Mouse (Mus musculus) hindbrain, embryonic 14.5 days (tissue): ENCODE data around the gene Oaz1. TPM values are rescaled to one million over a fixed set of nuclear protein-coding genes. Genes with fewer than 3 reads are reported as not detected.

Source experiments
- ATAC-seq: fragments of 200-750 bp; cut with Nextera tagmentation; 2 replicates; pipeline ENCODE4 v1.8.0; 2017; ENCODE audit warnings: moderate number of reproducible peaks, mild to moderate bottlenecking, moderate TSS enrichment, moderate library complexity; ENCODE audit not compliant: low FRiP score
- DNase-seq: peaks from one replicate; pipeline ENCODE4 v3.0.0-alpha.2; 2015; ENCODE audit warnings: low spot score
- H3K27ac ChIP-seq: fragments of 300-500 bp; sonication (generic); 2 replicates; pipeline ENCODE4 v1.5.1; 2014; ENCODE audit warnings: mild to moderate bottlenecking, moderate library complexity
- H3K27me3 ChIP-seq: fragments of 300-500 bp; sonication (generic); 2 replicates; pipeline ENCODE4 v1.6.1; 2014; ENCODE audit warnings: mild to moderate bottlenecking, low read length, mixed read lengths; ENCODE audit not compliant: control insufficient read depth, insufficient read depth
- H3K36me3 ChIP-seq: fragments of 300-500 bp; sonication (generic); replicated peaks from 2 replicates; pipeline ENCODE4 v1.6.1; 2014; ENCODE audit not compliant: control insufficient read depth, insufficient read depth
- H3K4me1 ChIP-seq: fragments of 300-500 bp; sonication (generic); replicated peaks from 2 replicates; pipeline ENCODE4 v1.6.1; 2014; ENCODE audit warnings: antibody characterized with exemption, low read length, mixed read lengths; ENCODE audit not compliant: control insufficient read depth, insufficient read depth
- H3K4me2 ChIP-seq: fragments of 300-500 bp; sonication (generic); replicated peaks from 2 replicates; pipeline ENCODE4 v1.6.1; 2014; ENCODE audit warnings: mild to moderate bottlenecking, moderate library complexity
- H3K4me3 ChIP-seq: fragments of 300-500 bp; sonication (generic); replicated peaks from 2 replicates; pipeline ENCODE4 v1.5.1; 2014; ENCODE audit warnings: mild to moderate bottlenecking, low read length
- H3K9ac ChIP-seq: fragments of 300-500 bp; sonication (generic); 2 replicates; pipeline ENCODE4 v1.6.1; 2014
- H3K9me3 ChIP-seq: fragments of 300-500 bp; sonication (generic); 2 replicates; pipeline ENCODE4 v1.6.1; 2016; ENCODE audit warnings: low read length; ENCODE audit not compliant: control insufficient read depth
- WGBS: fragments of 180-500 bp; shearing (Covaris S2); extraction: QIAGEN DNeasy Blood & Tissue Kit; methylation state at CpG from one replicate; pipeline ENCODE4 v1.1.7; 2014; 5-methylcytosine and 5-hydroxymethylcytosine counted together
- polyA plus RNA-seq: library from polyadenylated mRNA; unstranded; fragments of >200 nt; fragmentation: Nextera tagmentation; extraction: Ambion mirVana; gene quantifications from 2 replicates; pipeline ENCODE4 v1.2.1, GENCODE M21; 2014

The Oaz1 gene
- polyA plus RNA-seq, 1 experiment from 2014 or later, result 1,195 TPM

GRCm38 (mm10) chr10:80792175-80793032 lies 34.1 kb upstream of the Oaz1 start:
- no peaks in the 10 kb centered on the region for H3K9me3 ChIP-seq
- no peak overlapping the region for H3K4me2 ChIP-seq
- H3K27ac ChIP-seq, result no peak overlapping the region
- 74% methylated on average over 41 of the region's 41 CpGs for WGBS
- no peaks in the 10 kb centered on the region for H3K27me3 ChIP-seq
- H3K4me3 ChIP-seq, result no peak overlapping the region
- peaks cover 9% of the 10 kb centered on the region; the same call in 1 of the 2 replicates for H3K4me1 ChIP-seq
- H3K9ac ChIP-seq, result no peak overlapping the region
- DNase-seq (no peak), ATAC-seq (no peak)
- H3K36me3 ChIP-seq, result peaks cover 91% of the 10 kb centered on the region

GRCm38 (mm10) chr10:80793033-80793784 lies 33.2 kb upstream of the Oaz1 start:
- Histone ChIP-seq H3K36me3 (peaks cover 83% of the 10 kb centered on the region), H3K9ac (no peak overlapping the region), H3K27me3 (no peaks in the 10 kb centered on the region), H3K4me2 (no peak overlapping the region), H3K4me3 (no peak overlapping the region), H3K9me3 (no peaks in the 10 kb centered on the region), H3K27ac (no peak overlapping the region), H3K4me1 (peaks cover 9% of the 10 kb centered on the region; the same call in 1 of the 2 replicates)
- no peak for DNase-seq
- ATAC-seq, result no peak
- WGBS, result 92% methylated on average over 13 of the region's 13 CpGs

GRCm38 (mm10) chr10:80793803-80794202 lies 32.7 kb upstream of the Oaz1 start:
- 83% methylated on average over 4 of the region's 4 CpGs for WGBS
- no peak for ATAC-seq
- H3K36me3 ChIP-seq, result peaks cover 77% of the 10 kb centered on the region

GRCm38 (mm10) chr10:80794750-80795149 lies 31.7 kb upstream of the Oaz1 start:
- Histone ChIP-seq H3K4me3 (no peak overlapping the region), H3K4me2 (no peak overlapping the region), H3K36me3 (peaks cover 68% of the 10 kb centered on the region), H3K9ac (no peak overlapping the region), H3K27ac (no peak overlapping the region), H3K4me1 (peaks cover 16% of the 10 kb centered on the region), H3K27me3 (no peaks in the 10 kb centered on the region), H3K9me3 (no peaks in the 10 kb centered on the region)
- WGBS, result 93% methylated on average over 8 of the region's 8 CpGs
- ATAC-seq (no peak), DNase-seq (no peak)

More at GRCm38 (mm10) chr10:80793803-80794202, 32.7 kb upstream of the Oaz1 start:
- Histone ChIP-seq H3K27me3 (no peaks in the 10 kb centered on the region), H3K9ac (no peak overlapping the region), H3K4me3 (no peak overlapping the region), H3K4me2 (no peak overlapping the region), H3K9me3 (no peaks in the 10 kb centered on the region), H3K27ac (no peak overlapping the region), H3K4me1 (peaks cover 9% of the 10 kb centered on the region; the same call in 1 of the 2 replicates)
- DNase-seq, result no peak

GRCm38 (mm10) chr10:80796307-80796848 lies 30.1 kb upstream of the Oaz1 start:
- Histone ChIP-seq H3K9ac (no peak overlapping the region), H3K4me2 (peak overlapping the region; percentile 98; the same call in 1 of the 2 replicates), H3K4me1 (peaks cover 20% of the 10 kb centered on the region), H3K27me3 (no peaks in the 10 kb centered on the region), H3K4me3 (no peak overlapping the region), H3K27ac (no peak overlapping the region), H3K9me3 (no peaks in the 10 kb centered on the region), H3K36me3 (peaks cover 63% of the 10 kb centered on the region)
- ATAC-seq (no peak), DNase-seq (no peak)
- WGBS, result 89% methylated on average over 9 of the region's 9 CpGs

GRCm38 (mm10) chr10:80797186-80798149 lies 29.0 kb upstream of the Oaz1 start:
- Histone ChIP-seq H3K4me3 (peak overlapping the region; percentile 96), H3K9me3 (no peaks in the 10 kb centered on the region), H3K4me2 (peak overlapping the region; percentile 98), H3K9ac (peak overlapping the region; percentile 97), H3K36me3 (peaks cover 63% of the 10 kb centered on the region), H3K4me1 (peaks cover 20% of the 10 kb centered on the region), H3K27ac (peak overlapping the region; percentile 98), H3K27me3 (no peaks in the 10 kb centered on the region)
- DNase-seq, result no peak
- peak; percentile 71 for ATAC-seq
- WGBS, result 5% methylated on average over 55 of the region's 59 CpGs

GRCm38 (mm10) chr10:80798150-80799006 lies 28.1 kb upstream of the Oaz1 start, which contains the start of the genes Sf3a2 and Plekhj1:
Gene Sf3a2, plus strand, starts transcription at chr10:80798198.
Gene Plekhj1, minus strand, starts transcription at chr10:80798626.
- Histone ChIP-seq H3K4me1 (peaks cover 20% of the 10 kb centered on the region), H3K27me3 (no peaks in the 10 kb centered on the region), H3K4me2 (peak within 1 kb of the TSS; percentile 98), H3K36me3 (peaks cover 63% of the 10 kb centered on the region), H3K9ac (peak within 1 kb of the TSS; percentile 97), H3K9me3 (no peaks in the 10 kb centered on the region), H3K27ac (peak within 1 kb of the TSS; percentile 98), H3K4me3 (peak within 1 kb of the TSS; percentile 96)
- peak; percentile 96 for DNase-seq
- under 1% methylated on average over 101 of the region's 104 CpGs for WGBS
- ATAC-seq, result peak; percentile 93

GRCm38 (mm10) chr10:80799070-80799566 lies 27.3 kb upstream of the Oaz1 start:
- Histone ChIP-seq H3K36me3 (peaks cover 63% of the 10 kb centered on the region), H3K4me2 (peak overlapping the region; percentile 98), H3K27ac (peak overlapping the region; percentile 98), H3K4me3 (peak overlapping the region; percentile 96), H3K9ac (peak overlapping the region; percentile 97), H3K27me3 (no peaks in the 10 kb centered on the region), H3K9me3 (no peaks in the 10 kb centered on the region), H3K4me1 (peaks cover 20% of the 10 kb centered on the region)
- 4% methylated on average over 18 of the region's 18 CpGs for WGBS
- DNase-seq (no peak), ATAC-seq (no peak)
